ENCODE assay signal across 24 mouse cellular contexts in genomic region chr6:52620090-52620489, GRCm38 (mm10).
"Had no signal": no experiment of that assay in that cellular context is flagged by ENCODE, and none has a peak within 500 bp of the region (broad histone marks: within the 10 kb centered on the region; RNA-seq: fewer than 3 reads in every experiment).

No protein-coding gene starts in this region.

- H3K4me3 ChIP-seq: heart, adult 2 months; heart, embryonic 13.5 days; heart, embryonic 15.5 days; hindbrain, embryonic 13.5 days; hindbrain, embryonic 15.5 days; intestine, embryonic 15.5 days; layer of hippocampus, adult 2 months; left cerebral cortex, adult 2 months; limb, embryonic 10.5 days; limb, embryonic 12.5 days had no signal

- H3K27ac ChIP-seq: heart, adult 2 months; heart, embryonic 13.5 days; heart, embryonic 15.5 days; hindbrain, embryonic 13.5 days; hindbrain, embryonic 15.5 days; hindbrain, postnatal 0 days; intestine, embryonic 15.5 days; layer of hippocampus, adult 2 months; left cerebral cortex, adult 2 months; limb, embryonic 10.5 days; limb, embryonic 12.5 days had no signal

- H3K27me3 ChIP-seq: heart, embryonic 13.5 days; heart, embryonic 15.5 days; hindbrain, embryonic 13.5 days; hindbrain, embryonic 15.5 days; intestine, embryonic 15.5 days; limb, embryonic 12.5 days had no signal

- H3K4me2 ChIP-seq: heart, embryonic 11.5 days; heart, embryonic 13.5 days; heart, embryonic 15.5 days; hindbrain, embryonic 13.5 days; hindbrain, embryonic 15.5 days; intestine, embryonic 15.5 days; limb, embryonic 12.5 days had no signal

- H3K4me1 ChIP-seq: heart, embryonic 13.5 days; heart, embryonic 15.5 days; hindbrain, embryonic 13.5 days; hindbrain, embryonic 15.5 days had no signal

- H3K9ac ChIP-seq: forebrain, postnatal 0 days; heart, embryonic 13.5 days; heart, embryonic 15.5 days; hindbrain, embryonic 13.5 days; hindbrain, embryonic 15.5 days; intestine, embryonic 15.5 days; limb, embryonic 12.5 days had no signal

- H3K9me3 ChIP-seq: heart, embryonic 13.5 days; heart, embryonic 15.5 days; hindbrain, embryonic 13.5 days; hindbrain, embryonic 15.5 days; intestine, embryonic 15.5 days; limb, embryonic 10.5 days; limb, embryonic 12.5 days had no signal

- DNase-seq: forebrain, postnatal 0 days; gastrocnemius, postnatal 14 days; gastrocnemius, postnatal 36 days; heart, adult 11 months; heart, adult 2 months; heart, postnatal 14 days; heart, postnatal 36 days; kidney, adult 18-20 months; kidney, adult 8-10 months; kidney, postnatal 10 days; kidney, postnatal 25 days; kidney, postnatal 4 days had no signal

- ATAC-seq: forebrain, postnatal 0 days; hindbrain, postnatal 0 days; intestine, embryonic 15.5 days; intestine, postnatal 0 days had no signal
